Mouse (Mus musculus): ENCODE measurements around the gene Zfp819.

The Zfp819 gene

DNA sequence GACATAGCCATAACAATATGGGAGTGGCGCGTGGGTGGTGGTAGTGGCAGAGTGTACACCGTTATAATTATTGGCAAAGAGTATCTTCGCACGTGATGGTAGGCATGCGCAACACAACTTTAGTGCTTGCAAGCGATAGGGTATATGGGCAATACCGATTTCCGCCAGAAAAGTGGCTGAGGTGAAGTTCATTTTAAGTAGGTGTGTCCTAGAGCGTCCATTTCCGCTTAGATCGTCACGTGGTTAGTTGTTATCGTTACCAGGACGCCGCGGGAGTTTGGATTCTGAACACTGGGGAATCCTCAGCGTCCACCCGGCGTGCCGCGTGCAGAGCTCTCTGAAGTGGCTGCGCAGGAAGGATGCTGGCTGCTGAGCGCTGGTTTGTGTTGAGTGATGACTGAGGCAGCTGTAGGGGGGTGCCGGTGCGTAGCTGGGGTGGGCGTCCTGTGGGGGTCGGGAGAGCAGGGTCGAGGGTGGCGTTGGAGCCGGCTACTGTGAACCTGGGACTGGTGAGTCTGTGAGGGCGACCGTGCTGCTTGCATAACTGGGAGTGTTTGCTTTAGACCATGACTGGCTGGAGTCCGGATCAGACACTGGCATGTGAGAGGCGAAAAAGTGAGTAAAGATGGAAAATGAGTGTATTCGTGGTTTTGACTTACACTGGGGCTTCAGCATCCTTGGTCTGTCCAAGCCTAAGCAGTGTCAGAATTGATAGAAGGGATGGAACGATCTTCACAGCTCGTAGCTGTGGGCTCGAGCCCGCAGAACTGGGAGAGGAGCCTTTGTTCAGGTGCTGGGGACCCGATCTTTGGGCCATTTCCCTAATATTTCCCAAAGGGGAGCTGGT is at the start of gene Zfp819:
Zfp819 (plus strand) TSS at position 274 of the 847 bp plus-strand sequence.
- peak; percentile 81 for DNase-seq (ENCODE audit: low read depth, low spot score)

DNA sequence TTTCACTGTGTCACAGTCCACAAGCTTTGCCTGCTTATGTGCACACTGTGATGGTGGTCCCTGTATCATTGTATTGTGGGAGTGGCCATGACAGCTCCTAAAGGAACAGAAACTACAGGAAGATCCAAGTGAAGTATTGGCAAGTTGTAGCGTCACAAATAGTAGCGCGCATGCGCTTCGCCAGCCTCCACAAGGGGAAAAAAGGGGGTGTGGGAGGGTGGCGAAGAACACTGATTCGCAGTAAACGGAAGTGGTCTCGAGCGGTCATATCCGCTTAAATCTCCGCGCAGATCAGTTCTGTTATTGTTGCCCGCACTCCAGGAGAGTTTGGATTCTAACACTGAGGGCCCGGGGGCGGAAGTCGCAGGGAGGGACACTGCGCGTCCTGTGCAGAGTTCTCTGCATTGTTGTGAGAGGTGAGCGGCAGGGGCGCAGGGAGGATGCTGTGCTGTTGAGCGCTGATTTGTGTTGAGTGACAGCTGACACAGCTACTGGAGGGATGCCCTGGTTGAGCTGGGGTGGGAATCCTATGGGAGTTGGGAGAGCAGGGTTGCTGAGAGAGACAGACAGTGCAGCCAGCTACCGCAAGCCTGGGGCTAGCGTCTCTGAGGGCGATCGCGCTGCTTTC is 44.8 kb upstream of the Zfp819 start, which contains the start of gene Zfp658:
Zfp658 (plus strand) TSS at position 251 of the 628 bp plus-strand sequence.
- peak; percentile 86 for DNase-seq (ENCODE audit: low read depth, low spot score)

DNA sequence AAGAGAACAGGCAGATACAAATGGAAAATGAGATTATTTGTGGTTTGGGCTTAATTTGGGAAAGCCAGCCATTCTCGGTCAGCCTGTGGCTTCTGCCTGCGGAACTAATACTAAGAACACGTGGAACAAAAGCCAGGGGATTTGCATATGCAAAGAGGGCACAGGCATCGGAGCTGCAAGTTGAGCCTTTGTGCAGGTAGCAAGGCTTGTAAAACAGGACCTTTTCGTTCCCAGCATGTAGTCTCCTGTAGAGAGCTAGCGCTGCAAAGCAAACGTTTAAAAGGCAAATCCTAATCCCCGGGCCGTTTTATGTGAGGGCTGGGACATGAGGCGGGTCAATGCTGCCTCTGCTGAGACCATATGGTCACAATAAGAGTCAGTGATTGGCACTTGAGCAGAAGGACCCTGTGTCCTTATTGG is 44.3 kb upstream of the Zfp819 start:
- DNase-seq (ENCODE audit: low read depth, low spot score), result no peak

DNA sequence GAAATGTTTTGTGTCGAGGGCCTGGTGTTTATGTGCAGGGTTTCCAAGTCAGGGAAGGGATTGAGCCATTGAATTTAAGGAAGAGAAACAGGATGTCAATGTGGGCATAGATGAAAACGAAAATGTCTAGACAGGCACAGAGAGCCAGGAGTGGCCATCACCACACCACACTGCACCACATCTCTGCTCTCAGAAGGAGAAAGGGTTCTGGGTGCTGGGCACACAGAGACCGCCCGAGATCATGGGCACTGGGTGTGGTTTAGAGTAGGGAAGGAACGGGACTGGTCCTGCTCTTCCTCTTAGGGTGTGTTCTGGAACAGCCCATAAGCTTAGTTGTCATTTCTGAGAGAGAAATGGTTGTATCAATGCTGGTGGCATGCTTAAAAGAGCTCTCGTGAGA is 43.7 kb upstream of the Zfp819 start:
- DNase-seq (ENCODE audit: low read depth, low spot score), result no peak

DNA sequence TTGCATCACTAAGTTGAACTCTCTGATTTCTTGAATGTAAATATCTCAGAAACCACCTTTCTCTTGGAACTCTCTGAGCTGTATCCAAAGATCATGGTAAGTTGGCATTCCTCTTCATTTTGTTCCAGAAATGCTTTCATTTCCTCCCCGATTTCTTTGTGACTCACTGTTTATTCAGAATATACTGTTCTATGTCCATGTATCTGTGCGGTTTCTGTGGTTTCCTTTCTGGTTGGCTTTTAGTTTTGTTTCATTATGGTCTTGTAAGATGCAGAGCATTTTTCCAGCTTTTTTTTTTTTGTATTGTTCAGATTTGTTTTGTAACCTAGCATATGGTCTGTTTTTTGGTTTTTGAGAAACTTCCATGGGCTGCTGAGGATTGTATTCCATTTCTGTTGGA is 35.8 kb upstream of the Zfp819 start:
- no peak for DNase-seq (ENCODE audit: low read depth, low spot score)

DNA sequence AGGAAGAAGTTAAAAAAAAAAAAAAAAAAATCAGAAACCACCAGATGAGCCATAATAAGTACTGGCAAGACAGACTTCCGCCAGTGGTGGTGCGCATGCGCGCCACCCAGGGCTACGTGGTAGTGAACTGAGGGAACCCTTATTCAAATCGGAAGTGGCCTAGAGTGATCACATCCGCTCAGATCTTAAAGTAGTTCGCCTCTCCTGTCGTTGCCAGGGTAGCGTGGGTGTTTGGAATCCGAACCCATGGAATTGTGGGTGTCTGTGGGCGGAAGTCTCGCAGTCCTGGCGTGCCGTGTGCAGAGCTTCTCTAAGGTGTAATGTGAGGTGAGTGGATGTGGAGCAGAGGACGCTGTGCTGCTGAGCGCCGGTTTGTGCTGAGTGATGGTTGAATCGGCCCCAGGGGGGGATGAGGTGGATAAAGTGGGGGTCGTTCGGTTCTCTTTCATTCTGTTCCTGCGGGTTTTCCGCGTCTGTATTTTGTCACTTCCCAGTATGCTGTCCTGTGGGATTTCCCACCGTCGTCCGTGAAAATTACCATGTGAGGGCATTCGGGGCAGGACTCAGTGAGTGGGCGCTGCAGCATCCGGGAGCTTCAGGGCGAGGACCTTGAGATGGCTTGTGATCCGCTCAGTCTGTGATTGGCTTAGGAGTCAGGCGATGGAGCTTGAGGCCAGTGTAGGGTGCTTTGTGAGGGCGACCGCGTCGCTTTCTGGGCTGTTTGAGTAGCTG is 27.4 kb upstream of the Zfp819 start, which contains the start of gene Zfp719:
Zfp719 (plus strand) TSS at position 171 of the 732 bp plus-strand sequence.
- peak; percentile 88 for DNase-seq (ENCODE audit: low read depth, low spot score)

DNA sequence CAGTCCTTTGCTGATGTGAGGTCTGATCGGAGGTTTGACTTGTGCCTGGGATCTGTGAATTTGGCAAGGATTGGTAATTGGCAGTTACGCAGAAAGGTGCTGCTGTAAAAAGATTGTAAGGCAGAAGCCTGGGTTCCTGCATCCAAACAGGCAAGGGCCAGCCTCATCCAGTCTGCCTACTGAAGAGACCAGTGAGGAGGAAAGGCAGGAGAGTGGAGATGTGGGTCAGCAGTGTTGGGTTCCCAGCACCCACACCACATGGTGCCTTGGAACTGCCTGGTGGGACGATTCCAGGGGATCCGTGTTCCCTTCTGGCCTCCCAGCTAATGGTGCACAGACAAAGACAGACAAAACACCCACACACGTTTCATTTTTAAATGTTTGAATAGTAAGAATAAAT is 26.4 kb upstream of the Zfp819 start:
- no peak for DNase-seq (ENCODE audit: low read depth, low spot score)

DNA sequence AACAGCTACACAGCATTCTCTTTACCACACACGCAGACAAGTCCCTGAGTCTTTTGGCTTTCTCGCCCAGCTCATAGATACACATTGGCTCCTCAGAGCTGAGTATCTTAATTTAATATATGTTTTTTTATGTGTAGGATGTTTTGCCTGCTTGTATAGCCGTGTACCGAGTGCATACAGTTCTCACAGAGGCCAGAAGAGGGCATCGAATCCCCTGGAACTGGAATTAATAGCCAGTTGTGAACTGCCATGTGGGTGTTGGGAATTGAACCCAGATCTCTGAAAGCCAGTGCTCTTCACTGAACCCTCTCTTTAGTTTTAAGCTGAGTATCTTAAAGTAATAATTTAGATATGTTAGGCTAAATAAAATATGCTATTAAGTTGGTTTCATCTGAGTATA is 22.2 kb upstream of the Zfp819 start:
- DNase-seq (ENCODE audit: low read depth, low spot score), result no peak

DNA sequence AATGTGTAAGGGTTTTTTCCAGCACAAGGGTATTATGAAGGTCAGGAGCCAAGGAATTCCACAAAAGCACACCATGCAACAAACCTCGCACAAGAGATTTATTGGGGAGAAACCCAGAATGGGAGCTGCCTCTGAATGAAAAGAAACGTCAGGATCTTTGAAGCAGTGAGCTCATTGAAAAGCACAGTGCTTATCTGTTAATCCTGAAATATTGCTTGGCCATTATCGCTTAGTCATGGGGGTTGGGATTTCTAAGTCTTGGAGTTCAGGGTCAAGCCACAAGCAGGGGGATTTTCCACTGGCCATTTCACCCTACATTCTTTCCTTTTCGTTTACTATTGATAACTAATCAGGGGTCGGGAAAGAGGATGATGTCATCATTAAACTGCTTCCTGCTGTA is 5.1 kb upstream of the Zfp819 start:
- DNase-seq (ENCODE audit: low read depth, low spot score), result no peak

DNA sequence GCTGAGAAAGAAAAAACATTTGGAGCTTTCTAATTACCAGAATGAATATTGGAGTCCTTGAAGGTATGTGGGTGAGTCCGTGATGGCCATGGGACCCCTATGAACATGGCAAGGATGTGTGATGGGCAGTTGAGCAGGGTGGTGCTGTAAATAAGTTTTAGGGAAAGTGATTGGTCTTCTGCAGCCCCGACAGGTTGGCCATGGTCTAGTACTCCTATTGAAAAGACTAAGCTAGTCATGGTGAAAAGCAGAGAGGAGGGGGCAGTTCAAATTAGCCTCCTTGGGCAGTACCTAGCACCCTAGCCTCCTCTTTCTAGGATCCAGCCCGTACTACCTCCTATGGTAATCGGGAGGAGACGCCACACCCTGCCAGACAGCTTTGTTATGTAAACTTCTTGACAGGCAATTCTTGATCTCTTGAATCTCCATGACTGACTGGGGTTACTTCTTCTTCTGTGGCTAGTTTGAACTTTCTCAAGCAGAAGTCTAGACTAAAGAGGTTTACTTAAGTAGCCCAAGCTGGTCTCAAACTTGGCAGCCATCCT is 846 bp downstream of the Zfp819 start:
- DNase-seq (ENCODE audit: low read depth, low spot score), result peak; percentile 59

DNA sequence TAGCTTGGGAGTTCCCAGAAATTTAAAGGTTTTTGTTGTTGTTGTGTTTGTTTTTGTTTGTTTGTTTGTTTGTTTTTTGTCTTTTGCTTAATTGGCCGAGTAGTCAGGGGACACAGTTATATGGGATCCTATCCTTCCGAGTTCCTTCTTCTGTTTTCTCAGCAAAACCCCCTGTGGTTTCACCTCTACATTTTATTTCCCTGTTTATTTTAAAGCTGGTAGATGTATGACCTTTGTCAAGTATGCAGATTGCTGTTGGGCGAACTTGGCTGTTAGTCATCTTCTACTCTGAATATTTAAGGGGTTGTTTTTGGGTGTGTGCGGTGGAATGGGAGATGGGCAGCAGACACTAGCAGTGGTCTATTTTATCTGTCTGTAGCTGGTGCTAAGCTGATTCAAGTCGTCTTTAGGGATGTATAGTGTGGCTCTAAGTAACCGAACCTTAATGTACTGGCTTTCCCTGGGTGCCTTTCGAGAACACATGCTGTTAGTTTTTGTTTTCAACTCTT is 1.4 kb downstream of the Zfp819 start:
- DNase-seq (ENCODE audit: low read depth, low spot score), result no peak

DNA sequence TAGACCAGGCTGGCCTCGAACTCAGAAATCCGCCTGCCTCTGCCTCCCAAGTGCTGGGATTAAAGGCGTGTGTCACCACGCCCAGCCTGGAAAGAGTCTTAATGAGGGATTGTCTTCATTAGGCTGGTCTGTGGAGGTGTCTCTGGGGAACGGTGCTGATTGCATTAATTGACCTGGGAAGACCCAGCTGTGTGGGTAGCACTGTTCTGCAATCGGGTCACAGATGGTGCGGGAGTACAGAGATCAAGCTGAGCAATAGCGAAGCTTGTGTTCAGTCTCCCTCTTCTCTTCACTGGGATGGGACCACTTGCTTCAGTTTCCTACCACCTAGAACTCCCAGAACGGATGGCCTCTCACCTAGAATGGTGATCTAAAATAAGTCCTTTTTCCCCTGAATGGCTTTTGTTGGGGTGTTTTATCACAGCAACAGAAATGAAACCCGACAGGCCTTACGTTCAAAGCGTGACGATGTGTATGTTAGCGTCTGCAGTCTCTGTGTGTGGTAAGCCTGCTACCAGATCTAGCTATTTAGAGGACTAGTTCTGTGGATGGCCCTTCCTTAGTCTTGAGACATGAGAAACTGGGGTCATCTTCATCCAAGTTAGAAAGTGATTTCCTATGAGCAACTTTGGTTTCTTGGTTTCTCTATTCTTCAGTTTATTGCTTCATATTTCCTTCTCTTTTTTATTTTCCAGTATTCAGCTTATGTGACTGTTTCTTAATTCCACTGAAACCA is 7.0 kb downstream of the Zfp819 start:
- no peak for DNase-seq (ENCODE audit: low read depth, low spot score)

DNA sequence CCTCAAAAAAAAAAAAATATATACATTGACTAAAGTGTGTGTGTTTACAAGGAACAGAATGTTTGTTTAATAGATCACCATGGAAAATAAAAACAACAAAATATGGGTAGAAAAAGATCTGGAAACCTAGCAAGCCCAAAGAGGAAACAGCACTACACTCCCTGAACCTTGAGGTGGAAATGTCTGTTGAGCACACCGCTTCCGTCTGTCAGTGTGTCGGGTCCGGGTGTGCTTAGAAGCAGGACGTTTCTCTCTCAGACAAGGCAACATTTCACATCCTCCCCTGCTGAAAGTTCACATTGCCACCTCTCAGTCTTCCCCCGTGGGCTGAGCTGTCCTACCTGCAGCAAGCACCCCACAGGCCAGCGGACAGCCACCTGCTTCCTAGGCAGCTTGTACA is 16.0 kb downstream of the Zfp819 start:
- no peak for DNase-seq (ENCODE audit: low read depth, low spot score)

DNA sequence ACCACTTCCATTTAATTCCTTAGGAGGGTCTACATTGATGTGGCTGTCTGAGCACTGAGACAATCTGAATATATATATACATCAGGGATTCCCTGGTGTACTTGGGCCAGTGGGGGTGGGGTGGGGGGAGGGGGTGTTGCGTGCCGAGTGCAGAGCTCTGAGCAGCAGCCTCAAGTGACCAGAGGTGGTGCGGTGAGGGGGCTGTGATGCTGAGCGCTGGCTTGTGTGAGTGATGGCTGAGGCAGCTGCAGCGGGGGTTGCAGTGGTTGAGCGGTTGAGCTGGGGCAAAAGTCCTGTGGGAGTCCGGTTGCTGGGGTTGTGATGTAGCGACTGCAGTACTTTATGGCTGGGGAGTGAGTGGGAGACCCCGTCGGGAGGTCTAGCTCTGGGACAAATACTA is 16.9 kb downstream of the Zfp819 start:
- DNase-seq (ENCODE audit: low read depth, low spot score), result no peak

DNA sequence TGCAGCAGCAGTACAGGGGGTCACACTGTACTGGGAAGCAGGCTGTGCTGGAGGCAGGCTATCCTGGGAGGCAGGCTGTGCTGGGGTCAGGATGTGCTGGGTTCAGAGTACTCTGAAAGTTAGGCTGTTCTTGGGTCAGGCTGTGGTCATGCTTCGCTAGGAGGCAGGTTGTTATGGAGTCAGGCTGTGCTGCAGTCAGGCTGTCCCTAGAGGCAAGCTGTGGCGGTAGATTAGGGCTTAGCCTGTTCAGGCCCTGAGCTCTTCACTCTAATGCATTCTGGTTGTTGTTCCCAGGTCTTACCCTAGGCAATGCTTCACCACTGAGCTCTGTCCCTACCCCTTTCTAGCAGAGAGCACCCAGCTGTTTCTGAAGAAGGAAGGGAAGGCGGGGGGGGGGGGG is 18.1 kb downstream of the Zfp819 start:
- DNase-seq (ENCODE audit: low read depth, low spot score), result no peak

DNA sequence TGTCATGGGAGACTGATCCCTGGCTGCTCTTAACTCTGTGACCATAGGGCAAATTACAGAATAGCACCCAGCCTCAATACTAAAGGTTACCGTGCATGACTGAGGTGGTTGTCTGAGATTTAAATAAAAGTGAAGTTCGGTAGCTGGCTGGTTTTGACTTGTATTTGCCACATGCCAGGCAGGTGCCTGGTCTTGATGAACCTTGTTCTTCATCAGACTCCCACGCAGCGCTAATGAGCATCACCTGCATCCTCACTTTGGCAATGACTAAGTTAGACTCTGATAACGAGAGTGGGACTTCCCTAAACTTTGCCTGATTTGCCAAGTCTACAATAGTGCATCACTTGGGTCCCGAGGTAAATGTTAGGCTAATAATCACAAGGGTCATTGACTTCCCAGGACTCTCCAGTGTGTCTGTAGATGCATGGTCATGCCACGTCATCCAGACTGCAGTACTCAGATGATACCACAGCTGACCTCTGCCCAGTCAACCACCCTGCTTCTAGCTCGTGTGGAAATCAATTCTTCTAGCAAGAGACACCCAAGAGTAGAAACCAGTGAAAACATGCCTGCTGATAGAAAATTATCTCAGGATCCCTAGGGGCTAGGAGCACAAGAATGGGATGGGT is 18.9 kb downstream of the Zfp819 start:
- DNase-seq (ENCODE audit: low read depth, low spot score), result no peak

DNA sequence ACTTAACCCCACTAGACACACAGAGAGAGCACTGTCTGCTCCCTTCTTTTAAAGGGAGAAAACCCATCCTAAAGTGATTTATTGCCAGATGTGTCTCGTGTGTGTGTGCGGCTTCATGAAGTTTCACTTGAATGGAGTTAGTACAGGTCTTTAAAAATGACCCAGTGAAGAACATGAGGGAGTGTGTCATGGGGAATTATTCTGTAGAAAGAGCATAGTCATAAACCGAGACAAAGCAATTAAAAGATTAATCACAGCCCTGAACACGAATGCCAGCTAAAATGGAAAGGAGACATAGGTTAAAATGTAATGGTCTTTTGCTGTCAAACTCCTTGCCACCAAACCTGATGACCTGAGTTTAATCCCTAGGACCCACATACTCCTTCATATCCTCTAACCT is 27.0 kb downstream of the Zfp819 start:
- DNase-seq (ENCODE audit: low read depth, low spot score), result no peak

DNA sequence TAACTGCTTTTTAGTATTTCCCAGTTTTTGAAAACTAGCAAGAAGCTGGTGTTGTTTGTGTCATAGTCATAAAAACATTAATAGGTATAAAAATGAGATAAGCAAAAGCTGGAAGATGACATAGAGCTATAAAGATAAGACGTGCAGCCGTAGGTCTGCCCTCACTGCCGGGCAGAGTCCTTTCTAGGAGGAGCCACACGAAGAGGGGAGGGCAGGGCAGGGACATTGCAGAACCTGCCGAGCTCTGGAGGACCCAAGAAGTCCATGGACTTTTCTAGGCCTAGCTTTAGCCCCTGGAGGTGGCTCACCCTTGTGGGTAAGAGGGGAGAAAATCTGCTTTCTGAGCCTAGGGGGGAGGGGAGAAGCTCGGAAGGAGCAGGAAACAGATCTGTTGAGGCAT is 27.5 kb downstream of the Zfp819 start, which contains the start of gene Ceacam18:
Ceacam18 (plus strand) TSS at position 208 of the 400 bp plus-strand sequence.
- DNase-seq (ENCODE audit: low read depth, low spot score), result no peak

DNA sequence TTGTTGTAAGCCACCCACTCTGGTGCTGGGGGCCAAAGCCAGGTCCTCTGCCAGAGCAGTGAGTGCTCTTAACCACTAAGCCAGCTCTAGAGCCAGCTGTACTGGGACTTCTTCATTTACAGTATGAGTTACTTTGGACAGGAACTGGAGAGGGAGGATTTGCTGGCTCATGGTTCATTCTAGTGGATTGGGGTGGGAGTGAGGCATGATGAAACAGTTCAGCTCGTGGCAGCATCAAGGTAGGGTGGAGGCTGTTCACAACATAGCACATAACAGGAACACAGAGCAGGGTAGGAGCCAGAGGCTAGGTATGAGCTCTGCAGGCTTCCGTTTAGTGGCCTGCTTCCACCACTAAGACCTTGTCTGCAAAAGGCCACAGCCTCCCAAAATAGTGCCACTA is 29.2 kb downstream of the Zfp819 start:
- no peak for DNase-seq (ENCODE audit: low read depth, low spot score)

DNA sequence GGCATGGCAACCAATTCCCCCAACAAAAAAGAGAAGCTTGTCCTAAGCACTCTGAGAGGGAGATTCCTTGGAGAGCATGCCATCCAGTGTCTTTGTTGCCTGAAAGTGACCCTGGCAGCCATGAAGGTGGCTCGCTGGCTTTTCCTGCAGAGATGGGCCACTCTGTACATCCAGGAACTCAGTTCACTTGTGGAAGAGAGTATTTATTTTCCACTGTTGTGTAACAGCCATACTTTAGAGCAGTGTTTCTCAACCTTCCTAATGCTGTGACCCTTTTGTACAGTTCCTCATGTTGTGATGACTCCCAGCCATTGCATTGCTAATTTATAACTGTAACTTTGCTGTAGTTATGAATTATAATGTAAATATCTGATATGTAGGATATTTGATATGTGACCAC is 30.1 kb downstream of the Zfp819 start:
- DNase-seq (ENCODE audit: low read depth, low spot score), result no peak

DNA sequence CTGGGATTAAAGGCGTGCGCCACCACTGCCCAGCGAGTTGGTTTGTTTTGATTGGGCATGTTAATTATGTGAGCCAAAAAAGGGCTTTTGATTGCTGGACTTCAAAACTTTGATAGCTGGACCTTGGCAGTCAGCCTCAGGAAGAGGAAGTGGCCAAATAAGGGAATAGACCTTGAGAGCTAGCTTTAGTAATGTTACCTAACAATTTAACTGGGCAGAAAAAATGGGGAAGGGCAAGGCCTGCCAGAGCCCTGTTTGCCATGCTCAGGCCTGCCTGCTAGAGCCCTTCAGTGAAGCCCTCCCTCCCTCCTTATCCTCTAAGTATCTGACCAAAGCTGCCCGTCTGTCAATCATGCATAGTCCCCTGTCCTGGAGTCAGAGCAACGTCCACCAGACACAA is 35.6 kb downstream of the Zfp819 start:
- no peak for DNase-seq (ENCODE audit: low read depth, low spot score)

Measured in WW6 (cell line).